Mouse (Mus musculus) retina, adult 2 months (tissue): ENCODE results near the gene Olfr516.

ENCODE experiments used
- DNase-seq: peaks from one replicate; pipeline ENCODE4 v3.0.0-alpha.2; 2012; ENCODE audit warnings: low read depth, low spot score

Gene Olfr516

DNA sequence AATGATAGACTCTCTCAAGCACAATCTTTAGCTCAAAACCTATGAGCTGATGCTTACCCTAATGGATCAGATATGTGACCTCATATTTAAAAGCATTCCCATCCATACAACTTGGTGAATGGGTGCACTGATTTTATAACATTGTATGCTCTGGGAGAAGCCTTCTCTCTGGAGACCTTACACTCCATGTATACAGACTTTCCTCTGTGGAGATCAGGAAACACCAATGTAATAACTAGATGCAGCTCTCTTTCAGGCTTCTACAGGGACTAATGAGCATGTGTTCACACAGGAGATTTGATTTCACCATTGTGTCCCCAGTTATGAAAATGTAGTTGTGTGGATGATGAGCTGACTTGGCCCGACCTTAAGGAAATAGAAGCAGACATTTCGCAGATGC is at the start of gene Olfr516:
Gene Olfr516 (minus strand): TSS at position 101 of the 400 bp plus-strand sequence.
- no peak for DNase-seq

- DNase-seq: no peak
These were observed 44.0 kb upstream of the Olfr516 start, which contains the start of gene Olfr519 for GRCm38 (mm10) chr7:108894320-108894719. TSS of gene Olfr519 (minus strand) at chr7:108894420.

DNA sequence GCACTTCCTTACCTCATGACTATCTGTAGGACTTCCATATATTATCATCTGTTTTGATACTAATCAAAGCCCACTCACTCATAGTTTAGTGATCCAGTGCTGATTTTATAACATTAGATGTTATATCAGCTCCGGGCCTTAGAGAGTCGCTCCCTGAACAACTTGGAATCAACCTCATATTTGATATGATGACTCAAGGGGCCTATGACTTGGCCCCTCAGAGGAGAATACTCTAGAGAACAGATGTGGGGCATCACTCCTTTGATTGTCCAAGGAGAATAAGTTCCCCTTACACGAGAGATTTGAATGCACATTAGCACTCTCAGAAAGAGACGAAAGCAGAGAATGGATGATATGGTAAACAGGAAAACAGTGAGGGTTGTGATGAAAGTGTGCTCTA is 34.6 kb upstream of the Olfr516 start, which contains the start of gene Olfr518:
Gene Olfr518 (minus strand): TSS at position 101 of the 400 bp plus-strand sequence.
- no peak for DNase-seq

GRCm38 (mm10) chr7:108872279-108872678 is 21.9 kb upstream of the Olfr516 start, which contains the start of gene Olfr517:
TSS of gene Olfr517 (minus strand) at chr7:108872379.
- DNase-seq: no peak

DNA sequence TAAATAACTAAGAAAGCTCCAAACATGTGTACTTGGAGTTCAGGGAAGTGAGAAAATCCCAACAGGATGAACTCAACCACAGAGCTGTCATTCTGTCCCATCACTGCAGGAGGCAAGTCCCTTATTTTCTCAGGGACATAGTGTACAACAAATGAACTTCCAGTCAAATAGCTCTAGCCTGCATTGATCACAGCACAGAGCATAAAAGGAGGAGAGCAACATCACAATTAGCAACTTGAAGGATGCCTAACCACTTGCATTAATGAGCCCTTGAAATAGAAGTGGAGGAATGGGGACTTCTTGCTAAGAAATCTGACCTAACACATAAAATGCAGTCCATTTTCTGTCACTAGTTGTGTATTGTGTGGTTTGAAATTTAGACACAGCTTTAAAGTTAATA is 24.4 kb downstream of the Olfr516 start, which contains the start of gene Olfr514:
Gene Olfr514 (minus strand): TSS at position 101 of the 400 bp plus-strand sequence.
- no peak for DNase-seq

- DNase-seq: peak; percentile 6
These were observed 35.6 kb downstream of the Olfr516 start for GRCm38 (mm10) chr7:108814593-108815215.

DNA sequence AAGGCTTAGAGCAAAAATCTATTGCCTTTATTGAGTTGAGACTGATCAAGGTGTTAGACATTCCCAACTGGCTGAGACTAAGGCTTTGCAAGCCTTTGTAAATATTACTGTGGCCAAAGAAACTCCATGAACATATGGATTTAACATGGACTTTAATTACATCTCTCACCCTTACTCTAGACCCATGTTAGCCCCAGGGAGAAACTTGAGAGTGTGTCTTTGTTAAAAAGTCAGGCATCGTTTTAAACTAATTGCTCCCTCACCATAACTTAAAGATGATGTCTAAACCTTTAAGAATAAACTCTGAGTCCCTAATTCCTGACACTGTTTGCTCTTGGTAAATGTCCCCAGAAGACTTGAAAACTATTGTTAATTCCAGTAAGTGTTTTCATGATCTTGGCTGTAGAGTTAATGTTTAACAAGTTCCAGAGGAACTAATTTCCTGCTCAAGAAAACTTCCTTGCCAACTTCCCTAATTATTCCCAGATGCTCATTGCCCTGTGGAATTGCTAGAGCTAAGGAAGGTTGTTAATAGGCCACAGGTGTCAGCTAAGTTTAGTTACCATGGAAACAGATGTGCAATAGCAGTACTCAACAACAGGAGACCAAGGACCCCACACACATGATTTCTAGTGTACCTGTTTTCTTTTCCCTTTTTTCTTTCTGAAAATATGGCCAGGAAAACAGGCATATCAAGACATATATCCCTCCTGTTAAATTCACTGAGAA is 53.0 kb downstream of the Olfr516 start:
- no peak for DNase-seq
